Mouse (Mus musculus) intestine, embryonic 16.5 days (tissue): ENCODE measurements around the gene Ube4b. TPM values are rescaled to one million over a fixed set of nuclear protein-coding genes. Genes with fewer than 3 reads are reported as not detected.

Experiments used
- ATAC-seq: fragments of 200-750 bp; cut with Nextera tagmentation; 2 replicates; pipeline ENCODE4 v1.8.0; 2017; ENCODE audit warnings: moderate TSS enrichment, moderate library complexity
- H3K27ac ChIP-seq: fragments of 300-500 bp; sonication (generic); 2 replicates; pipeline ENCODE4 v1.5.1; 2014; ENCODE audit warnings: mild to moderate bottlenecking, low read length
- H3K27me3 ChIP-seq: fragments of 300-500 bp; sonication (generic); replicated peaks from 2 replicates; pipeline ENCODE4 v1.6.1; 2014; ENCODE audit warnings: low read length, control low read depth, mixed read lengths; ENCODE audit not compliant: control insufficient read depth, insufficient read depth
- H3K36me3 ChIP-seq: fragments of 300-500 bp; sonication (generic); 2 replicates; pipeline ENCODE4 v1.6.1; 2014; ENCODE audit warnings: low read length, control low read depth; ENCODE audit not compliant: control insufficient read depth, insufficient read depth
- H3K4me1 ChIP-seq: fragments of 300-500 bp; sonication (generic); 2 replicates; pipeline ENCODE4 v1.6.1; 2014; ENCODE audit warnings: low read length, control low read depth, mixed read lengths; ENCODE audit not compliant: control insufficient read depth, insufficient read depth
- H3K4me2 ChIP-seq: fragments of 300-500 bp; sonication (generic); 2 replicates; pipeline ENCODE4 v1.6.1; 2014; ENCODE audit warnings: low read depth, low read length, control low read depth
- H3K4me3 ChIP-seq: fragments of 300-500 bp; sonication (generic); 2 replicates; pipeline ENCODE4 v1.5.1; 2014; ENCODE audit warnings: mild to moderate bottlenecking, low read length
- H3K9ac ChIP-seq: fragments of 300-500 bp; sonication (generic); 2 replicates; pipeline ENCODE4 v1.6.1; 2014; ENCODE audit warnings: low read depth, low read length
- H3K9me3 ChIP-seq: fragments of 300-500 bp; sonication (generic); 2 replicates; pipeline ENCODE4 v1.6.1; 2016; ENCODE audit warnings: low read length, control low read depth; ENCODE audit not compliant: control insufficient read depth
- WGBS: fragments of 180-500 bp; shearing (Covaris S2); extraction: QIAGEN DNeasy Blood & Tissue Kit; methylation state at CpG from one replicate; pipeline ENCODE4 v1.1.7; 2014; 5-methylcytosine and 5-hydroxymethylcytosine counted together
- polyA plus RNA-seq: library from polyadenylated mRNA; unstranded; fragments of >200 nt; fragmentation: Nextera tagmentation; extraction: Ambion mirVana; gene quantifications from 2 replicates; pipeline ENCODE4 v1.2.1, GENCODE M21; 2015

Ube4b gene
- polyA plus RNA-seq, 1 experiment from 2014 or later = 31.1 TPM

- Histone ChIP-seq H3K4me1 (no peaks in the 10 kb centered on the region), H3K9me3 (no peaks in the 10 kb centered on the region), H3K9ac (no peak overlapping the region), H3K27me3 (no peaks in the 10 kb centered on the region), H3K4me3 (no peak overlapping the region), H3K4me2 (no peak overlapping the region), H3K36me3 (peaks cover 25% of the 10 kb centered on the region), H3K27ac (no peak overlapping the region)
- WGBS = 71% methylated on average over 6 of the region's 6 CpGs
- no peak for ATAC-seq
Measured at GRCm38 (mm10) chr4:149361051-149361450, 65.5 kb downstream of the Ube4b start.

- 93% methylated on average over 5 of the region's 5 CpGs for WGBS
- Histone ChIP-seq H3K4me3 (no peak overlapping the region), H3K27me3 (no peaks in the 10 kb centered on the region), H3K27ac (no peak overlapping the region), H3K4me1 (no peaks in the 10 kb centered on the region), H3K9ac (no peak overlapping the region), H3K4me2 (no peak overlapping the region), H3K36me3 (peaks cover 28% of the 10 kb centered on the region), H3K9me3 (no peaks in the 10 kb centered on the region)
- no peak for ATAC-seq
Measured at GRCm38 (mm10) chr4:149360647-149361046, 65.9 kb downstream of the Ube4b start.

GRCm38 (mm10) chr4:149357982-149358381 lies 68.6 kb downstream of the Ube4b start:
- H3K27me3 ChIP-seq = no peaks in the 10 kb centered on the region
- H3K36me3 ChIP-seq = peaks cover 35% of the 10 kb centered on the region
- no peak for ATAC-seq
- no peak overlapping the region for H3K9ac ChIP-seq
- 88% methylated on average over 5 of the region's 5 CpGs for WGBS
- H3K27ac ChIP-seq = no peak overlapping the region
- H3K4me2 ChIP-seq = no peak overlapping the region
- no peak overlapping the region for H3K4me3 ChIP-seq
- no peaks in the 10 kb centered on the region for H3K9me3 ChIP-seq
- no peaks in the 10 kb centered on the region for H3K4me1 ChIP-seq

GRCm38 (mm10) chr4:149354671-149355070 lies 71.9 kb downstream of the Ube4b start:
- ATAC-seq = no peak
- H3K4me1 ChIP-seq = no peaks in the 10 kb centered on the region
- no peaks in the 10 kb centered on the region for H3K27me3 ChIP-seq
- peaks cover 34% of the 10 kb centered on the region for H3K36me3 ChIP-seq
- H3K4me2 ChIP-seq = no peak overlapping the region
- H3K9ac ChIP-seq = no peak overlapping the region
- no peak overlapping the region for H3K27ac ChIP-seq
- H3K4me3 ChIP-seq = no peak overlapping the region
- 91% methylated on average over 8 of the region's 8 CpGs for WGBS
- H3K9me3 ChIP-seq = no peaks in the 10 kb centered on the region

- Histone ChIP-seq H3K27ac (no peak overlapping the region), H3K36me3 (peaks cover 31% of the 10 kb centered on the region)
- ATAC-seq = no peak
Measured at GRCm38 (mm10) chr4:149351596-149352150, 74.9 kb downstream of the Ube4b start.

GRCm38 (mm10) chr4:149348963-149349362 lies 77.6 kb downstream of the Ube4b start:
- ATAC-seq = no peak
- H3K4me1 ChIP-seq = no peaks in the 10 kb centered on the region
- no peak overlapping the region for H3K9ac ChIP-seq
- no peaks in the 10 kb centered on the region for H3K9me3 ChIP-seq
- H3K27me3 ChIP-seq = no peaks in the 10 kb centered on the region
- no peak overlapping the region for H3K4me2 ChIP-seq
- WGBS = 83% methylated on average over 5 of the region's 5 CpGs
- no peak overlapping the region for H3K4me3 ChIP-seq
- peaks cover 19% of the 10 kb centered on the region; the same call in 1 of the 2 replicates for H3K36me3 ChIP-seq
- no peak overlapping the region for H3K27ac ChIP-seq

More at GRCm38 (mm10) chr4:149351596-149352150, 74.9 kb downstream of the Ube4b start:
- H3K4me1 ChIP-seq = no peaks in the 10 kb centered on the region
- no peaks in the 10 kb centered on the region for H3K9me3 ChIP-seq
- no peak overlapping the region for H3K4me2 ChIP-seq
- no peaks in the 10 kb centered on the region for H3K27me3 ChIP-seq
- WGBS = 85% methylated on average over 8 of the region's 8 CpGs
- H3K9ac ChIP-seq = no peak overlapping the region
- H3K4me3 ChIP-seq = no peak overlapping the region

GRCm38 (mm10) chr4:149345873-149346272 lies 80.7 kb downstream of the Ube4b start:
- no peaks in the 10 kb centered on the region for H3K27me3 ChIP-seq
- no peak for ATAC-seq
- H3K4me2 ChIP-seq = no peak overlapping the region
- peaks cover 3% of the 10 kb centered on the region; the same call in 1 of the 2 replicates for H3K4me1 ChIP-seq
- WGBS = 79% methylated on average over 5 of the region's 5 CpGs
- H3K4me3 ChIP-seq = no peak overlapping the region
- no peak overlapping the region for H3K27ac ChIP-seq
- no peaks in the 10 kb centered on the region for H3K9me3 ChIP-seq
- H3K36me3 ChIP-seq = peaks cover 12% of the 10 kb centered on the region; the same call in 1 of the 2 replicates
- no peak overlapping the region for H3K9ac ChIP-seq

- H3K36me3 ChIP-seq = peaks cover 12% of the 10 kb centered on the region; the same call in 1 of the 2 replicates
- ATAC-seq = no peak
- 78% methylated on average over 8 of the region's 8 CpGs for WGBS
- H3K4me1 ChIP-seq = peaks cover 5% of the 10 kb centered on the region; the same call in 1 of the 2 replicates
- no peaks in the 10 kb centered on the region for H3K27me3 ChIP-seq
- no peak overlapping the region for H3K27ac ChIP-seq
- no peak overlapping the region for H3K9ac ChIP-seq
- no peak overlapping the region for H3K4me3 ChIP-seq
- no peaks in the 10 kb centered on the region for H3K9me3 ChIP-seq
- no peak overlapping the region for H3K4me2 ChIP-seq
Measured at GRCm38 (mm10) chr4:149344311-149344710, 82.2 kb downstream of the Ube4b start.

- H3K27ac ChIP-seq = no peak overlapping the region; the same call in 1 of the 2 replicates
- H3K9ac ChIP-seq = no peak overlapping the region
- H3K4me1 ChIP-seq = peaks cover 5% of the 10 kb centered on the region; the same call in 1 of the 2 replicates
- H3K27me3 ChIP-seq = no peaks in the 10 kb centered on the region
- WGBS = 68% methylated on average over 2 of the region's 2 CpGs
- H3K9me3 ChIP-seq = no peaks in the 10 kb centered on the region
- no peak overlapping the region for H3K4me2 ChIP-seq
- H3K4me3 ChIP-seq = no peak overlapping the region
- ATAC-seq = no peak
- H3K36me3 ChIP-seq = peaks cover 13% of the 10 kb centered on the region; the same call in 1 of the 2 replicates
Measured at GRCm38 (mm10) chr4:149340680-149341079, 85.9 kb downstream of the Ube4b start.
